Mouse (Mus musculus) heart, postnatal 0 days (tissue): ENCODE results near the gene Car2. TPM values are rescaled to one million over a fixed set of nuclear protein-coding genes. Genes with fewer than 3 reads are reported as not detected.

ENCODE experiments used
- ATAC-seq: fragments of 200-750 bp; cut with Nextera tagmentation; 2 replicates; pipeline ENCODE4 v1.8.0; 2017; ENCODE audit warnings: low read depth, moderate number of reproducible peaks, moderate library complexity; ENCODE audit not compliant: insufficient read depth
- DNase-seq: peaks from one replicate; pipeline ENCODE4 v3.0.0-alpha.2; 2016; ENCODE audit warnings: low spot score
- H3K27ac ChIP-seq: fragments of 300-500 bp; sonication (generic); 2 replicates; pipeline ENCODE4 v1.5.1; 2014; ENCODE audit warnings: low read depth, mild to moderate bottlenecking
- H3K27me3 ChIP-seq: fragments of 300-500 bp; sonication (generic); 2 replicates; pipeline ENCODE4 v1.6.1; 2014; ENCODE audit warnings: low read length, mixed read lengths; ENCODE audit not compliant: control insufficient read depth, insufficient read depth
- H3K36me3 ChIP-seq: fragments of 300-500 bp; sonication (generic); replicated peaks from 2 replicates; pipeline ENCODE4 v1.6.1; 2014; ENCODE audit warnings: low read length, mixed read lengths; ENCODE audit not compliant: control insufficient read depth, insufficient read depth
- H3K4me1 ChIP-seq: fragments of 300-500 bp; sonication (generic); 2 replicates; pipeline ENCODE4 v1.6.1; 2014; ENCODE audit warnings: antibody characterized with exemption; ENCODE audit not compliant: control insufficient read depth, insufficient read depth
- H3K4me2 ChIP-seq: fragments of 300-500 bp; sonication (generic); 2 replicates; pipeline ENCODE4 v1.6.1; 2014; ENCODE audit warnings: low read depth, mild to moderate bottlenecking, low read length, moderate library complexity
- H3K4me3 ChIP-seq: fragments of 300-500 bp; sonication (generic); 2 replicates; pipeline ENCODE4 v1.5.1; 2014; ENCODE audit warnings: low read depth, low read length
- H3K9ac ChIP-seq: fragments of 300-500 bp; sonication (generic); replicated peaks from 2 replicates; pipeline ENCODE4 v1.6.1; 2014; ENCODE audit warnings: low read depth, low read length, mixed read lengths
- H3K9me3 ChIP-seq: fragments of 300-500 bp; sonication (generic); replicated peaks from 2 replicates; pipeline ENCODE4 v1.6.1; 2016; ENCODE audit warnings: low read length; ENCODE audit not compliant: control insufficient read depth
- CTCF ChIP-seq: IDR thresholded peaks from 2 replicates; pipeline ENCODE4 v1.5.1; 2016; ENCODE audit warnings: antibody characterized with exemption, control low read depth, low read depth
- EP300 ChIP-seq: IDR thresholded peaks from 2 replicates; pipeline ENCODE4 v1.6.1; 2016; ENCODE audit warnings: antibody characterized with exemption, low read depth
- WGBS: fragments of 180-500 bp; shearing (Covaris S2); extraction: QIAGEN DNeasy Blood & Tissue Kit; methylation state at CpG from one replicate; pipeline ENCODE4 v1.1.7; 2014; 5-methylcytosine and 5-hydroxymethylcytosine counted together
- polyA plus RNA-seq: library from polyadenylated mRNA; unstranded; fragments of >200 nt; fragmentation: Nextera tagmentation; extraction: Ambion mirVana; gene quantifications from 2 replicates; pipeline ENCODE4 v1.2.1, GENCODE M21; 2015
- total RNA-seq: library from RNA; depleted of rRNA; stranded (reverse); fragments of >200 nt; gene quantifications from 2 replicates; pipeline ENCODE4 v1.2.3, GENCODE M21; 2014; ENCODE audit warnings: low replicate concordance

Gene Car2
- total and polyA plus RNA-seq, 2 experiments from 2014 or later, result 13.3 to 19.9 TPM

DNA sequence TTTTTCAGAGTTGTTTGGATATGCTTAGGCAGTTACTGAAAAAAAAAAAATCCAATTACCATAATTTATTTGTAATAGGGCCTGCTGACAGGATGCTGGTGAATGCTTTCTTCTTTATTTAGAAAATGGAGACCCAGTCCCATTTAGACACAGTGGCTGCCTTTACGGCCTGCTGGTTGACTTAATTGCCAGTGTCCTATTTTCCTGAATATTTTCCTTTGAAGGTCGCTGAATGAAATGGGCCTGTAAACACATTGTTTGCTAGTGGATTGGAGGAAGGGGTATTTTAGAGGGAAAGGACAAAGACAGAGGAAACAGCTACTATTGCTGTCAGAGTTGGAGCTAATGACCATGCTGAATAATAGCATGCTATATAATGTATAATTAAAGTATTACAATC is 2.5 kb downstream of the Car2 start:
- H3K9me3 ChIP-seq, result no peaks in the 10 kb centered on the region
- H3K27me3 ChIP-seq, result 0 out of 2 replicates have a peak, but pooled peaks cover 5% of the 10 kb centered on the region
- H3K9ac ChIP-seq, result no peak overlapping the region
- H3K4me2 ChIP-seq, result no peak overlapping the region
- H3K27ac ChIP-seq, result no peak overlapping the region
- WGBS, result 87% methylated on average over 2 of the region's 2 CpGs
- H3K4me3 ChIP-seq, result no peak overlapping the region
- no peaks in the 10 kb centered on the region for H3K4me1 ChIP-seq
- no peak for DNase-seq
- TF ChIP-seq EP300 (no peak), CTCF (no peak)
- no peak for ATAC-seq
- no peaks in the 10 kb centered on the region for H3K36me3 ChIP-seq

DNA sequence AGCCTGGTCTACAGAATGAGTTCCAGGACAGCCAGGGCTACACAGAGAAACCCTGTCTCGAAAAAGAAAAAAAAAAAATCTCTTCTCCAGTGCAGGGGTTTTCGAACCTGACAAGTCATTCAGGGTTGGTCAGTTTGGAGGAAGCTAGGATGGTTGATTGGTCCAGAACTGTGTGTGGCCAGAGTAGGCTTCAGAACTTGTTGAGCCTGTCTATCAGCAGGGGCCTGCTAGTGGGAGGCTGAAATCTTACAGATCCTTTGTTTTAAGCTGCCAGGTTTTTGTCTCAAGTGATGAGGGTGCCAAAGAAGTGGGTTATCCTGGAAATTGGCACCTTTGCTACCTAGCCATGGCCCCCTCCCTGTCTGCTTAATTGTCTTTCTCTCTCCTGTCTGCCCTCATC is 3.0 kb downstream of the Car2 start:
- H3K27me3 ChIP-seq, result 0 out of 2 replicates have a peak, but pooled peaks cover 5% of the 10 kb centered on the region
- H3K4me1 ChIP-seq, result no peaks in the 10 kb centered on the region
- no peak overlapping the region for H3K9ac ChIP-seq
- ATAC-seq (no peak), DNase-seq (no peak)
- H3K9me3 ChIP-seq, result no peaks in the 10 kb centered on the region
- H3K27ac ChIP-seq, result no peak overlapping the region
- no peaks in the 10 kb centered on the region for H3K36me3 ChIP-seq
- no peak overlapping the region for H3K4me2 ChIP-seq
- H3K4me3 ChIP-seq, result no peak overlapping the region
- TF ChIP-seq EP300 (no peak), CTCF (no peak)
- WGBS, result 76% methylated on average over 2 of the region's 2 CpGs

GRCm38 (mm10) chr3:14889716-14890409 is 3.8 kb downstream of the Car2 start:
- TF ChIP-seq CTCF, result no peak
- TF ChIP-seq EP300, result no peak
- Histone ChIP-seq H3K9ac (no peak overlapping the region), H3K27me3 (0 out of 2 replicates have a peak, but pooled peaks cover 5% of the 10 kb centered on the region), H3K4me3 (no peak overlapping the region), H3K27ac (no peak overlapping the region), H3K36me3 (no peaks in the 10 kb centered on the region), H3K4me2 (no peak overlapping the region), H3K9me3 (no peaks in the 10 kb centered on the region), H3K4me1 (no peaks in the 10 kb centered on the region)
- WGBS, result 49% methylated on average over 4 of the region's 4 CpGs
- DNase-seq, result no peak
- no peak for ATAC-seq

GRCm38 (mm10) chr3:14892991-14893390 is 6.9 kb downstream of the Car2 start:
- no peak overlapping the region for H3K9ac ChIP-seq
- H3K4me2 ChIP-seq, result no peak overlapping the region
- H3K36me3 ChIP-seq, result peaks cover 4% of the 10 kb centered on the region; the same call in 1 of the 2 replicates
- ATAC-seq (no peak), DNase-seq (no peak)
- TF ChIP-seq CTCF, result no peak
- TF ChIP-seq EP300, result no peak
- no peaks in the 10 kb centered on the region for H3K9me3 ChIP-seq
- H3K27me3 ChIP-seq, result no peaks in the 10 kb centered on the region
- WGBS, result 69% methylated on average over 3 of the region's 3 CpGs
- H3K27ac ChIP-seq, result no peak overlapping the region
- H3K4me1 ChIP-seq, result no peaks in the 10 kb centered on the region
- no peak overlapping the region for H3K4me3 ChIP-seq

GRCm38 (mm10) chr3:14893700-14894099 is 7.6 kb downstream of the Car2 start:
- Histone ChIP-seq H3K36me3 (peaks cover 4% of the 10 kb centered on the region; the same call in 1 of the 2 replicates), H3K4me1 (no peaks in the 10 kb centered on the region), H3K27me3 (no peaks in the 10 kb centered on the region), H3K9me3 (no peaks in the 10 kb centered on the region), H3K4me2 (no peak overlapping the region), H3K4me3 (no peak overlapping the region), H3K27ac (no peak overlapping the region), H3K9ac (no peak overlapping the region)
- DNase-seq, result no peak
- TF ChIP-seq CTCF (no peak), EP300 (no peak)
- no peak for ATAC-seq
- 64% methylated on average over 5 of the region's 5 CpGs for WGBS

DNA sequence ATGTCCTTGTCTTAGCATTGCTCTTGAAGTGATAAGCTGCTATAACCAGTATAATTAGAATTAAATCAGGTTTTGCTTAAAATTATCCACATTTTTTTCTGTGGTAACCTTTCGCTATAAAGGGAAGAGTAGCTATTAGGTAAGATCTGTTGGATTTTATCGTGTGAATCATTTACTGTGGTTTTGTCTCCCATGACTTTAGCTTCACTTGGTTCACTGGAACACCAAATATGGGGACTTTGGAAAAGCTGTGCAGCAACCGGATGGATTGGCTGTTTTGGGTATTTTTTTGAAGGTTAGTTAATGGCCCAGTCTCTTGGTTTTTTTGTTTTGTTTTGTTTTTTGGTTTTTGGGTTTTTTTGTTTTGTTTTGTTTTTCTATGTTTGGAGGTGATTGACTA is 9.3 kb downstream of the Car2 start:
- Histone ChIP-seq H3K4me1 (no peaks in the 10 kb centered on the region), H3K36me3 (peaks cover 4% of the 10 kb centered on the region; the same call in 1 of the 2 replicates), H3K4me3 (no peak overlapping the region), H3K9ac (no peak overlapping the region), H3K9me3 (no peaks in the 10 kb centered on the region), H3K4me2 (no peak overlapping the region), H3K27ac (no peak overlapping the region), H3K27me3 (no peaks in the 10 kb centered on the region)
- DNase-seq (no peak), ATAC-seq (no peak)
- WGBS, result 95% methylated on average over 3 of the region's 3 CpGs
- TF ChIP-seq CTCF (no peak), EP300 (no peak)
